Mouse (Mus musculus) midbrain, embryonic 15.5 days (tissue): ENCODE results near the gene Ptgfrn. TPM values are rescaled to one million over a fixed set of nuclear protein-coding genes. Genes with fewer than 3 reads are reported as not detected.

Experiments used
- ATAC-seq: fragments of 200-750 bp; cut with Nextera tagmentation; replicated peaks from 2 replicates; pipeline ENCODE4 v1.8.0; 2017; ENCODE audit warnings: moderate TSS enrichment
- H3K27ac ChIP-seq: fragments of 300-500 bp; sonication (generic); 2 replicates; pipeline ENCODE4 v1.5.1; 2015; ENCODE audit warnings: mild to moderate bottlenecking, inconsistent platforms
- H3K27me3 ChIP-seq: fragments of 300-500 bp; sonication (generic); replicated peaks from 2 replicates; pipeline ENCODE4 v1.6.1; 2015; ENCODE audit warnings: inconsistent platforms
- H3K36me3 ChIP-seq: fragments of 300-500 bp; sonication (generic); replicated peaks from 2 replicates; pipeline ENCODE4 v1.6.1; 2015; ENCODE audit warnings: inconsistent platforms
- H3K4me1 ChIP-seq: fragments of 300-500 bp; sonication (generic); 2 replicates; pipeline ENCODE4 v1.6.1; 2015; ENCODE audit warnings: inconsistent platforms
- H3K4me2 ChIP-seq: fragments of 300-500 bp; sonication (generic); 2 replicates; pipeline ENCODE4 v1.6.1; 2015; ENCODE audit warnings: inconsistent platforms, mild to moderate bottlenecking, moderate library complexity
- H3K4me3 ChIP-seq: fragments of 300-500 bp; sonication (generic); 2 replicates; pipeline ENCODE4 v1.5.1; 2015; ENCODE audit warnings: mild to moderate bottlenecking, inconsistent platforms
- H3K9ac ChIP-seq: fragments of 300-500 bp; sonication (generic); 2 replicates; pipeline ENCODE4 v1.6.1; 2015; ENCODE audit warnings: mild to moderate bottlenecking, inconsistent platforms
- H3K9me3 ChIP-seq: fragments of 300-500 bp; sonication (generic); 2 replicates; pipeline ENCODE4 v1.6.1; 2016; ENCODE audit warnings: inconsistent platforms
- WGBS: fragments of 180-500 bp; shearing (Covaris S2); methylation state at CpG from one replicate; pipeline ENCODE4 v1.1.7; 2015; ENCODE audit warnings: mixed read lengths; 5-methylcytosine and 5-hydroxymethylcytosine counted together
- polyA plus RNA-seq: library from polyadenylated mRNA; unstranded; fragments of >200 nt; fragmentation: Nextera tagmentation; extraction: Ambion mirVana; gene quantifications from 2 replicates; pipeline ENCODE4 v1.2.1, GENCODE M21; 2015

The Ptgfrn gene
- 2.6 and 2.7 TPM in 2 replicates for polyA plus RNA-seq

DNA sequence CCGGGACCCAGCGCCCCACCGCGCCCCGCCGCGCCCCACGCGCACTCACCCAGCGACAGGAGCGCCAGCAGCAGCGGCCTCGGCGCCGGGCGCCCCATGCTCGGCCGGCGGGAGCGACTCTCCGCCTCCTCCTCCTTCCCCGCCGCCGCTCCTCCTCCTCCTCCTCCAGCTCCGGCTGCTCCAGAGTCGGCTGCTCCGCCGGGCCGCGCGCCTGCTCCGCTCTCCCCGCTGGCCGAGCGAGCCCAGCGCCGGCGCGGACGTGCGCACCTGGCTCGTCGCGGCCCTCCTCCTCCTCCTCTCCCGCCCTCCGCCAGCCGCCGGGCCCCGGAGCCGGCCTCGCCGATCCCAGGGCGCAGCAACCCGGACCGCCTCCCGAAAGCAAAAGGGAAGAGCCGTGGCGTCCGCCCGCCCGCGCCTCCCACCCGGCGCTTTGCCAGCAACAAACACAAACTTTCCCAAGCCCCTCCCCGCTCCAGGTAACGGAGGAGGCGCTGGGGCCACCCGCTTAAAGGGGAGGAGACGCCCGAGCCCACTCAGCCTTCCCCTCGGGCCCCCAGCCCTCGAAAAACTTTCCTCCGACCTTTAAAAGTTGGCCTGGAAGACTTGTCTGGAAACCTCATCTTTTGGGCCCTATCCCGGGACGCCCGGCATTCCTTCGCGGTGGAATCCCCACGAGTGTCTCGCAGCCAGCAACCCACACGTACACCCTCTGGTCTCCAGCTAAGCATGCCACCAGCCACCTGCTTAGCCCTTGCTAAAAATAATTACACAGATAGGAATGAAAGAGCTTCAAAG, at the start of gene Ptgfrn:
Ptgfrn (minus strand) TSS at position 236 of the 795 bp plus-strand sequence.
- Histone ChIP-seq H3K27me3 (no peaks in the 10 kb centered on the region), H3K4me3 (peak within 1 kb of the TSS; percentile 84), H3K4me2 (peak within 1 kb of the TSS; percentile 91), H3K27ac (peak within 1 kb of the TSS; percentile 78), H3K9ac (peak within 1 kb of the TSS; percentile 93), H3K9me3 (no peaks in the 10 kb centered on the region), H3K4me1 (peaks cover 49% of the 10 kb centered on the region), H3K36me3 (no peaks in the 10 kb centered on the region)
- peak; percentile 78 for ATAC-seq
- WGBS, result under 1% methylated on average over 81 of the region's 81 CpGs

- WGBS, result 89% methylated on average over 4 of the region's 4 CpGs
- no peak for ATAC-seq
- peaks cover 19% of the 10 kb centered on the region for H3K4me1 ChIP-seq
- H3K27me3 ChIP-seq, result no peaks in the 10 kb centered on the region
- H3K9me3 ChIP-seq, result no peaks in the 10 kb centered on the region
- H3K4me2 ChIP-seq, result no peak overlapping the region
- H3K4me3 ChIP-seq, result no peak overlapping the region
- no peak overlapping the region for H3K9ac ChIP-seq
- H3K36me3 ChIP-seq, result no peaks in the 10 kb centered on the region
- H3K27ac ChIP-seq, result no peak overlapping the region
Measured at GRCm38 (mm10) chr3:101159701-101160100, 49.6 kb upstream of the Ptgfrn start.

- no peak overlapping the region for H3K27ac ChIP-seq
- H3K27me3 ChIP-seq, result no peaks in the 10 kb centered on the region
- H3K9me3 ChIP-seq, result no peaks in the 10 kb centered on the region
- no peak overlapping the region for H3K9ac ChIP-seq
- no peak overlapping the region for H3K4me2 ChIP-seq
- 97% methylated on average over 1 of the region's 1 CpGs for WGBS
- H3K4me1 ChIP-seq, result no peaks in the 10 kb centered on the region
- no peak for ATAC-seq
- no peak overlapping the region for H3K4me3 ChIP-seq
- H3K36me3 ChIP-seq, result no peaks in the 10 kb centered on the region
Measured at GRCm38 (mm10) chr3:101154067-101154466, 44.0 kb upstream of the Ptgfrn start.

GRCm38 (mm10) chr3:101153341-101153740, 43.3 kb upstream of the Ptgfrn start:
- 78% methylated on average over 3 of the region's 3 CpGs for WGBS
- Histone ChIP-seq H3K4me1 (no peaks in the 10 kb centered on the region), H3K27ac (no peak overlapping the region), H3K9me3 (no peaks in the 10 kb centered on the region), H3K36me3 (no peaks in the 10 kb centered on the region), H3K4me3 (no peak overlapping the region), H3K4me2 (no peak overlapping the region), H3K27me3 (no peaks in the 10 kb centered on the region), H3K9ac (no peak overlapping the region)
- no peak for ATAC-seq

GRCm38 (mm10) chr3:101146126-101146772, 36.2 kb upstream of the Ptgfrn start:
- Histone ChIP-seq H3K9me3 (0 out of 2 replicates have a peak, but pooled peaks cover 2% of the 10 kb centered on the region), H3K4me3 (no peak overlapping the region), H3K27ac (peak overlapping the region; percentile 91), H3K27me3 (no peaks in the 10 kb centered on the region), H3K9ac (no peak overlapping the region), H3K4me2 (peak overlapping the region; percentile 49), H3K36me3 (no peaks in the 10 kb centered on the region), H3K4me1 (peaks cover 26% of the 10 kb centered on the region)
- peak; percentile 26 for ATAC-seq
- 30% methylated on average over 7 of the region's 7 CpGs for WGBS

DNA sequence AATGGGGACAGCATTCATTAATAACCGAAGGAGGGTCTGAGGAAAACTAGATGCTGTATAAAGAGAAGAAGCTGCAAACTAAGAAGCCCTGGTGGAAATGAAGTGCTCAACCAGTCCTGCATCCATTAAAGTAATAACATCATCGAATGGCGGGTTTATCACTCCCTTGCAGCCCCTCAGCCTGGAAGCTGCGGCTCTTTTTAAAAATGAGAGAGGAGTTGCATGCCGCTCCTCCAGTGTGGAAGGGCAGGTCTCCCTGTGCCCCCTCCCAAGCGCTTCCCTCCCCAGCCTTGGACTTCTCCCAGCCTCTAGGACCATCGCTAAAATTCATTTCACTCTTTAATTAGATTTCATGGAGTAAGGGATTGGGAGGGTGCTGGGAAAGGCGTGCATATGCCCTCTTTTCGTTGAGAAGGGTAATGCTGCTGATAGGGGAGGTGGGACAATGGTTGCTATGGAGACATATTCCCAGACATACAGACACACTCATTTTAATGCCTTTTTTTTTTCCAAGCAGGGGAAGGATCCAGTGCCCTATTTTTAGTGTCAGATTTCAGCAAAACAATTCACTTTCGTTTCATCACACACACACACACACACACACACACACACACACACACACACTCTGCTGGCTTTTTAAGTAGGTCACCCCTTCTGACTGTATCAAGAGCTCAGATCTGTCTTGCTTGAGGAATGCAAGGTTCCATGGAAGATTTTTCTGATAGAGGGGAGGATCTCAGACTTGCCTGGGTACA, 35.4 kb upstream of the Ptgfrn start:
- ATAC-seq, result peak; percentile 93
- H3K9me3 ChIP-seq, result 0 out of 2 replicates have a peak, but pooled peaks cover 2% of the 10 kb centered on the region
- 0 out of 2 replicates have a peak overlapping the region, but pooled peaks have one; percentile 7 for H3K4me3 ChIP-seq
- H3K4me1 ChIP-seq, result peaks cover 26% of the 10 kb centered on the region
- peak overlapping the region; percentile 49 for H3K4me2 ChIP-seq
- H3K9ac ChIP-seq, result peak overlapping the region; percentile 34
- H3K27me3 ChIP-seq, result no peaks in the 10 kb centered on the region
- WGBS, result 11% methylated on average over 10 of the region's 10 CpGs
- no peaks in the 10 kb centered on the region for H3K36me3 ChIP-seq
- H3K27ac ChIP-seq, result peak overlapping the region; percentile 91

- H3K27ac ChIP-seq, result peak overlapping the region; percentile 91
- H3K27me3 ChIP-seq, result no peaks in the 10 kb centered on the region
- H3K36me3 ChIP-seq, result no peaks in the 10 kb centered on the region
- WGBS, result 64% methylated on average over 6 of the region's 6 CpGs
- H3K9ac ChIP-seq, result no peak overlapping the region
- H3K4me3 ChIP-seq, result no peak overlapping the region
- H3K4me2 ChIP-seq, result no peak overlapping the region
- ATAC-seq, result no peak
- 0 out of 2 replicates have a peak, but pooled peaks cover 2% of the 10 kb centered on the region for H3K9me3 ChIP-seq
- peaks cover 26% of the 10 kb centered on the region for H3K4me1 ChIP-seq
Measured at GRCm38 (mm10) chr3:101144366-101144948, 34.4 kb upstream of the Ptgfrn start.

GRCm38 (mm10) chr3:101143465-101143864, 33.4 kb upstream of the Ptgfrn start:
- H3K9me3 ChIP-seq, result 0 out of 2 replicates have a peak, but pooled peaks cover 2% of the 10 kb centered on the region
- H3K36me3 ChIP-seq, result no peaks in the 10 kb centered on the region
- H3K27me3 ChIP-seq, result no peaks in the 10 kb centered on the region
- H3K27ac ChIP-seq, result no peak overlapping the region
- no peak for ATAC-seq
- H3K4me3 ChIP-seq, result no peak overlapping the region
- peaks cover 26% of the 10 kb centered on the region for H3K4me1 ChIP-seq
- H3K4me2 ChIP-seq, result no peak overlapping the region
- 88% methylated on average over 7 of the region's 7 CpGs for WGBS
- H3K9ac ChIP-seq, result no peak overlapping the region

- H3K9ac ChIP-seq, result no peak overlapping the region
- H3K4me1 ChIP-seq, result peaks cover 26% of the 10 kb centered on the region
- no peak overlapping the region for H3K27ac ChIP-seq
- H3K36me3 ChIP-seq, result no peaks in the 10 kb centered on the region
- no peak overlapping the region for H3K4me2 ChIP-seq
- H3K27me3 ChIP-seq, result no peaks in the 10 kb centered on the region
- no peak for ATAC-seq
- 79% methylated on average over 8 of the region's 8 CpGs for WGBS
- H3K4me3 ChIP-seq, result no peak overlapping the region
- no peaks in the 10 kb centered on the region for H3K9me3 ChIP-seq
Measured at GRCm38 (mm10) chr3:101141864-101142263, 31.8 kb upstream of the Ptgfrn start.

DNA sequence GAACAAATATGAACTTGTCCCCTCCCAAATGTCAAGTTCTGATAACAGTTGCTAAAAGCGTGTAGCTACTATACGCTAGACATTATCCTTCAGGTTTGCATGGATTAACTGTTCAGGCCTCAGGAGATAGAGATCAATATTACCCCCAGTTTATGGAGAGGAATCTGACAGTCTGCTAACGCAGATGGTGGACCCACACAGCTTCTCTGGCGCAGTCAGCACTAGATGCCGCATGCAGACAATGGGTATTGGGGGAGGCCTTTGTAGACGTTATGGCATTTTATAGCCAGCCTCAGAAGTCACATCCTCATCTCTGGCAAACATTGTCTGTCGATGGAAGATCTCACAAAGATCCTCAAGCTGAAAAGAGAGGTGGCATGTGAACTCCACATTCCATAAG, 29.9 kb upstream of the Ptgfrn start:
- Histone ChIP-seq H3K36me3 (no peaks in the 10 kb centered on the region), H3K4me3 (no peak overlapping the region), H3K9me3 (no peaks in the 10 kb centered on the region), H3K27me3 (no peaks in the 10 kb centered on the region), H3K9ac (no peak overlapping the region), H3K4me2 (no peak overlapping the region), H3K4me1 (peaks cover 11% of the 10 kb centered on the region), H3K27ac (no peak overlapping the region)
- WGBS, result 87% methylated on average over 7 of the region's 7 CpGs
- ATAC-seq, result no peak

GRCm38 (mm10) chr3:101136483-101136882, 26.4 kb upstream of the Ptgfrn start:
- Histone ChIP-seq H3K27me3 (no peaks in the 10 kb centered on the region), H3K4me2 (no peak overlapping the region), H3K9ac (no peak overlapping the region), H3K4me3 (no peak overlapping the region), H3K4me1 (no peaks in the 10 kb centered on the region), H3K36me3 (no peaks in the 10 kb centered on the region), H3K9me3 (no peaks in the 10 kb centered on the region), H3K27ac (no peak overlapping the region)
- WGBS, result 52% methylated on average over 11 of the region's 11 CpGs
- no peak for ATAC-seq

DNA sequence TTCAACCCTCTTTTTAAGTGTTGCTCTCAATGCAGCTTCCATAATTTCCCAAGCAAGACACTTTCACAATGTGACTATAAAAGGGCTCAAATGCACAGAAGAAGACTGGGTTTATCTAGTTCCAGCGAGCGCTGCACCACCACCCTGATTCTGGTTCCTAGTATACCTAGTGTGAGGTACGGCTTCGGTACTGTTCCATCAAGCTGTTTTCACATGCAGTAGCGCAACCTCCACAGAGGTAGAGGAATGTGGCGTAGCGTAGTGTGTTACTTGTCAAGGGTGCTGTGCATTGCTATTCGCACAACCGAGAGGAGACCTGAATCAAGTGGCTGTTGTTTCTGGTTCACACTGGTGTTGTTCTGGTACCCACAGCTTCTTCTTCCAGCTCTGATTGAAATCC, 24.8 kb upstream of the Ptgfrn start:
- H3K36me3 ChIP-seq, result no peaks in the 10 kb centered on the region
- no peaks in the 10 kb centered on the region; the same call in 1 of the 2 replicates for H3K4me1 ChIP-seq
- H3K4me3 ChIP-seq, result no peak overlapping the region
- no peaks in the 10 kb centered on the region for H3K27me3 ChIP-seq
- no peak overlapping the region for H3K4me2 ChIP-seq
- no peak overlapping the region for H3K27ac ChIP-seq
- H3K9ac ChIP-seq, result no peak overlapping the region
- no peak for ATAC-seq
- WGBS, result 96% methylated on average over 9 of the region's 9 CpGs
- no peaks in the 10 kb centered on the region for H3K9me3 ChIP-seq
